In the genomic region with DNA sequence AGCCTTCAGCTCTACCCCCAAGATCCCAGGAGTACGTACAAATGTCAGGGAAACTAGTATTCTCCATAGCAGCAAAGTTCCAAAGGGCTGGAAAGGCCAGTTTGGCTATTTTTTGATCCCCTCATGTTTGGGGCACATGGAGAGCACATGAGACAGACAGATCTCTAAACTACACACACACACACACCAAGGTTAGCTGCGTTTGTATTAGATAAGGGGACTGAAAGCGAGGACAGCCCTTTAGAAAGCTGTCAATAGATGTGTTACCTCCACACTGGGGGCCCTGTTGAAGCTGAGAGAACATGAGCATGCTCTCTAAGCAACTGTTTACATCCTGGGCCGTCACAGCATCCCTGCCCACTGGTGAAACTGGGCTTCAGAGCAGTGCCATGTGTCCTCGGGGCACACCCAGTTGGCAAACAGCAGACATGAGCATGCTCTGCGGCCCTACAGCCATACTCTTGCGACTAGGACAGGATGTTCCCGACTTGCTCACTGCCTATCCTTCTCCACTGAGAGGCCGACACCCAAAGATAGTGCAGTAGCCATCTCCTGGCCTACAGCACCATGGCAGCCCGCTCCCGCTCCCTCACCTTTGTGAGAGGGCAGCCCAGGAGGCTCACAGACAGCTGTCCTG, we compare ENCODE assay signal across 9 mouse cellular contexts. TPM values are rescaled to one million over a fixed set of nuclear protein-coding genes. Genes with fewer than 3 reads are reported as not detected.
A peak's percentile ranks its signal among the peaks of the same experiment; 100 is the strongest.
DNase-seq lines count a peak whose midpoint lies in the region; ATAC-seq lines count a peak whose summit lies in the region.
"Had no signal": no experiment of that assay in that cellular context is flagged by ENCODE, and none has a peak within 500 bp of the region (broad histone marks: within the 10 kb centered on the region; RNA-seq: fewer than 3 reads in every experiment).

No protein-coding gene starts in this region.

- H3K4me1 ChIP-seq in brown adipose tissue, adult 24 weeks (ENCODE audit: control insufficient read depth, insufficient read depth, insufficient read length, low read length), result peaks cover 44% of the 10 kb centered on the region
- H3K4me1 ChIP-seq in heart, embryonic 15.5 days (replicated peaks), result peaks cover 28% of the 10 kb centered on the region

- peak; percentile 52 to 54 for DNase-seq in heart, adult 9 months (ENCODE audit: low spot score in 2 of 2)
- DNase-seq in heart, adult 8-10 months (ENCODE audit: low spot score), result no peak
- DNase-seq in lung, postnatal 10 days, result peak; percentile 52
- no peak for DNase-seq in kidney, postnatal 36 days
- no peak for DNase-seq in kidney, adult 18-20 months
- DNase-seq in left cerebral cortex, adult 8-10 months (ENCODE audit: low spot score in 2 of 2), result no peak

- H3K4me3 ChIP-seq in brown adipose tissue, adult 24 weeks (ENCODE audit: insufficient read depth, low read depth, low read length), result no peak overlapping the region
- no peak overlapping the region for H3K4me3 ChIP-seq in heart, embryonic 15.5 days
- H3K4me3 ChIP-seq: limb, embryonic 12.5 days had no signal

- peak overlapping the region; percentile 64 for H3K27ac ChIP-seq in brown adipose tissue, adult 24 weeks (replicated peaks; ENCODE audit: low read depth, low read length)
- H3K27ac ChIP-seq in heart, embryonic 15.5 days, result peak overlapping the region; percentile 40; the same call in 1 of the 2 replicates

- WGBS in heart, embryonic 15.5 days, result 63% methylated on average over 11 of the region's 11 CpGs

- no peak overlapping the region for H3K9ac ChIP-seq in heart, embryonic 15.5 days
- H3K9ac ChIP-seq: limb, embryonic 12.5 days had no signal

- no peak for ATAC-seq in heart, embryonic 15.5 days (replicated peaks; ENCODE audit: insufficient number of reproducible peaks, insufficient read depth, low FRiP score, low read depth)

- no peak overlapping the region for H3K4me2 ChIP-seq in heart, embryonic 15.5 days
- H3K4me2 ChIP-seq: limb, embryonic 12.5 days had no signal

- no peaks in the 10 kb centered on the region for H3K27me3 ChIP-seq in heart, embryonic 15.5 days
- H3K27me3 ChIP-seq: limb, embryonic 12.5 days had no signal

- no peaks in the 10 kb centered on the region for H3K9me3 ChIP-seq in heart, embryonic 15.5 days (replicated peaks)
- H3K9me3 ChIP-seq: limb, embryonic 12.5 days had no signal

- H3K36me3 ChIP-seq in heart, embryonic 15.5 days, result peaks cover 5% of the 10 kb centered on the region; the same call in 1 of the 2 replicates

RNA-seq across cellular contexts. Expression of a gene that starts 47.3 kb away (rescaled TPM):
- 10 to 100 TPM; 24.0 to 31.3 (median 26.9) TPM for total RNA-seq in heart, adult 8-10 months (2022)
- polyA plus RNA-seq in brown adipose tissue, adult 24 weeks (2012; ENCODE audit: insufficient read depth, insufficient read length, missing spikeins), result 44.1 and 50.2 TPM in 2 replicates
- polyA plus RNA-seq in heart, embryonic 15.5 days (2015; fragmentation: Nextera tagmentation; extraction: Ambion mirVana), result 14.9 and 19.0 TPM in 2 replicates
- total RNA-seq in left cerebral cortex, adult 8-10 months (2022), result 10 to 100 TPM; 57.0 to 68.5 (median 63.4) TPM

Comparison
In these comparisons a context has a peak if more than half of its experiments do, and no peak if none do; other contexts are left out.
1. DNase-seq: peak in heart, adult 9 months (2 of 2) and lung, postnatal 10 days (single experiment); none in heart, adult 8-10 months (single experiment), kidney, postnatal 36 days (0 of 2), kidney, adult 18-20 months (single experiment) and left cerebral cortex, adult 8-10 months (0 of 2).